In genomic region chr15:101277351-101277899, GRCm38 (mm10) we compare ENCODE assay signal across 9 mouse cellular contexts. TPM values are rescaled to one million over a fixed set of nuclear protein-coding genes. Genes with fewer than 3 reads are reported as not detected.
DNase-seq lines count a peak whose midpoint lies in the region; ATAC-seq and TF ChIP-seq lines count a peak whose summit lies in the region.
"Had no signal": no experiment of that assay in that cellular context is flagged by ENCODE, and none has a peak within 500 bp of the region (broad histone marks: within the 10 kb centered on the region; RNA-seq: fewer than 3 reads in every experiment).

No protein-coding gene starts in this region.

- H3K9me3 ChIP-seq in ES-E14 (ENCODE audit: control insufficient read depth, insufficient read depth, low read depth, low read length): no peaks in the 10 kb centered on the region
- H3K9me3 ChIP-seq in forebrain, embryonic 16.5 days (ENCODE audit: control insufficient read depth, low read length): no peaks in the 10 kb centered on the region
- H3K9me3 ChIP-seq in limb, embryonic 14.5 days (ENCODE audit: control insufficient read depth, low read length): no peaks in the 10 kb centered on the region
- H3K9me3 ChIP-seq: liver, embryonic 15.5 days had no signal

- in situ Hi-C loops in ES-E14 (cut with MboI; ENCODE audit: low sequenced_read_pairs in 2 of 2, unreplicated experiment in 2 of 2): no loop called here

- peaks cover 18% of the 10 kb centered on the region for H3K36me3 ChIP-seq in ES-E14 (ENCODE audit: control insufficient read depth, insufficient read depth, low read length, poor library complexity, severe bottlenecking)
- H3K36me3 ChIP-seq in forebrain, embryonic 16.5 days (ENCODE audit: control insufficient read depth, insufficient read depth): peaks cover 2% of the 10 kb centered on the region; the same call in 1 of the 2 replicates
- peaks cover 23% of the 10 kb centered on the region for H3K36me3 ChIP-seq in limb, embryonic 14.5 days (ENCODE audit: control insufficient read depth, insufficient read depth, low read length)
- H3K36me3 ChIP-seq: liver, embryonic 15.5 days had no signal

- peak; percentile 45; the same call in 1 of the 2 replicates for ATAC-seq in forebrain, embryonic 16.5 days
- no peak for ATAC-seq in limb, embryonic 14.5 days (ENCODE audit: low FRiP score, low read depth)

- DNase-seq in frontal cortex, postnatal 10 days (ENCODE audit: low spot score in 2 of 2): peak; percentile 54 to 56
- DNase-seq in frontal cortex, postnatal 25 days (ENCODE audit: low spot score in 2 of 2): no peak
- DNase-seq in ES-E14 (ENCODE audit: low read depth, low spot score): peak; percentile 67
- peak; percentile 20 for DNase-seq in limb, embryonic 14.5 days (ENCODE audit: low spot score)
- DNase-seq in gastrocnemius, postnatal 4 days (ENCODE audit: low spot score in 2 of 2): no peak
- DNase-seq in kidney, adult 18-20 months: no peak
- DNase-seq in urinary bladder, postnatal 4 days (ENCODE audit: low spot score in 2 of 2): no peak

- no peak overlapping the region for H3K4me2 ChIP-seq in forebrain, embryonic 16.5 days (ENCODE audit: low read length)
- no peak overlapping the region for H3K4me2 ChIP-seq in limb, embryonic 14.5 days (replicated peaks; ENCODE audit: low read depth, low read length, severe bottlenecking)
- H3K4me2 ChIP-seq: liver, embryonic 15.5 days had no signal

- peak overlapping the region; percentile 18; the same call in 1 of the 2 replicates for H3K9ac ChIP-seq in ES-E14 (ENCODE audit: insufficient read depth, low read depth, low read length, poor library complexity, severe bottlenecking)
- no peak overlapping the region for H3K9ac ChIP-seq in forebrain, embryonic 16.5 days (replicated peaks; ENCODE audit: low read depth, low read length)
- no peak overlapping the region for H3K9ac ChIP-seq in limb, embryonic 14.5 days (ENCODE audit: low read depth, low read length, severe bottlenecking)
- H3K9ac ChIP-seq: liver, embryonic 15.5 days had no signal

- peaks cover 13 to 40% of the 10 kb centered on the region in 2 experiments; a peak in 3 of 4 replicates for H3K4me1 ChIP-seq in ES-E14 (ENCODE audit: control insufficient read depth in 2 of 2, insufficient read depth in 2 of 2, low read length in 2 of 2, poor library complexity in 1 of 2)
- H3K4me1 ChIP-seq in forebrain, embryonic 16.5 days (replicated peaks; ENCODE audit: control insufficient read depth, insufficient read depth, low read length): no peaks in the 10 kb centered on the region; the same call in 1 of the 2 replicates
- peaks cover 20% of the 10 kb centered on the region for H3K4me1 ChIP-seq in limb, embryonic 14.5 days (ENCODE audit: control insufficient read depth, insufficient read depth, low read length)
- H3K4me1 ChIP-seq: liver, embryonic 15.5 days had no signal

- H3K27ac ChIP-seq in ES-E14 (ENCODE audit: insufficient read depth, low read depth, low read length, poor library complexity, severe bottlenecking): peak overlapping the region; percentile 93
- no peak overlapping the region for H3K27ac ChIP-seq in forebrain, embryonic 16.5 days (ENCODE audit: low read length)
- peak overlapping the region; percentile 77 for H3K27ac ChIP-seq in limb, embryonic 14.5 days (replicated peaks; ENCODE audit: low read depth, low read length)
- H3K27ac ChIP-seq: liver, embryonic 15.5 days had no signal

- no peak for TF ChIP-seq POLR2A in limb, embryonic 14.5 days (IDR thresholded peaks at IDR 0.05; ENCODE audit: borderline replicate concordance, extremely low read depth, insufficient read depth, insufficient read length)

- H3K4me3 ChIP-seq in ES-E14 (ENCODE audit: insufficient read depth in 1 of 2, low read depth in 1 of 2, low read length in 2 of 2, poor library complexity in 1 of 2, severe bottlenecking in 1 of 2): peak overlapping the region; percentile 6 to 15; a peak in 1 of 4 replicates
- H3K4me3 ChIP-seq in forebrain, embryonic 16.5 days (replicated peaks; ENCODE audit: low read length): no peak overlapping the region
- no peak overlapping the region for H3K4me3 ChIP-seq in limb, embryonic 14.5 days (replicated peaks; ENCODE audit: low read length)
- H3K4me3 ChIP-seq: liver, embryonic 15.5 days had no signal

- no peaks in the 10 kb centered on the region for H3K27me3 ChIP-seq in forebrain, embryonic 16.5 days (replicated peaks; ENCODE audit: control insufficient read depth, insufficient read depth, low read length)
- H3K27me3 ChIP-seq in limb, embryonic 14.5 days (ENCODE audit: control insufficient read depth, insufficient read depth, low read length): no peaks in the 10 kb centered on the region
- H3K27me3 ChIP-seq: liver, embryonic 15.5 days had no signal

- 6% methylated on average over 11 of the region's 11 CpGs for whole genome bisulfite sequencing in forebrain, embryonic 16.5 days
- 64% methylated on average over 11 of the region's 11 CpGs for WGBS in limb, embryonic 14.5 days

TF ChIP-seq in ES-E14, 5 proteins besides CTCF, POLR2A, EP300 and RAD21:
- TF ChIP-seq CHD2 (IDR thresholded peaks at IDR 0.05; ENCODE audit: low read depth, low read length) (no peak), ZNF384 (IDR thresholded peaks at IDR 0.05; ENCODE audit: low read depth, low read length) (no peak), MAFK (IDR thresholded peaks at IDR 0.05; ENCODE audit: insufficient read depth, low read depth, low read length) (no peak), ZC3H11A (IDR thresholded peaks at IDR 0.05; ENCODE audit: borderline replicate concordance, low read depth, low read length) (no peak), HCFC1 (IDR thresholded peaks at IDR 0.05; ENCODE audit: borderline replicate concordance, insufficient read depth, low read length) (no peak)

RNA-seq across cellular contexts. Expression of gene Atg101, which starts 6.6 kb away (rescaled TPM):
- 116 and 119 TPM in 2 replicates for total RNA-seq in ES-E14 (2012; rRNA removed)
- polyA plus RNA-seq in forebrain, embryonic 16.5 days (2015; fragmentation: Nextera tagmentation; extraction: Ambion mirVana): 87.4 and 92.4 TPM in 2 replicates
- 42.9 and 47.2 TPM in 2 replicates for polyA plus RNA-seq in limb, embryonic 14.5 days (2012; rRNA removed)
- 53.3 and 56.0 TPM in 2 replicates for polyA plus RNA-seq in limb, embryonic 14.5 days (2014; fragmentation: Nextera tagmentation; extraction: Ambion mirVana)
- 10 to 100 TPM; 24.8 to 25.8 TPM for total RNA-seq in gastrocnemius, postnatal 4 days (2021)

RNA-seq across cellular contexts. Expression of gene 6030408B16Rik, which starts 15.6 kb away (rescaled TPM):
- total RNA-seq in ES-E14 (2012; rRNA removed): 0.22 and 0.32 TPM in 2 replicates
- 0.29 and 0.30 TPM in 2 replicates for polyA plus RNA-seq in forebrain, embryonic 16.5 days (2015; fragmentation: Nextera tagmentation; extraction: Ambion mirVana)
- polyA plus RNA-seq in limb, embryonic 14.5 days (2012; rRNA removed): 1.0 and 2.2 TPM in 2 replicates
- 0.74 and 1.8 TPM in 2 replicates for polyA plus RNA-seq in limb, embryonic 14.5 days (2014; fragmentation: Nextera tagmentation; extraction: Ambion mirVana)
- total RNA-seq in gastrocnemius, postnatal 4 days (2021): under 1 TPM in 1 of 2 experiments, not detected in 1; 0.59 TPM

RNA-seq across cellular contexts. Expression of gene Nr4a1, which starts 23.4 kb away (rescaled TPM):
- total RNA-seq in ES-E14 (2012; rRNA removed): 8.5 and 12.1 TPM in 2 replicates
- polyA plus RNA-seq in forebrain, embryonic 16.5 days (2015; fragmentation: Nextera tagmentation; extraction: Ambion mirVana): 4.5 TPM in 2 replicates
- 19.6 and 31.2 TPM in 2 replicates for polyA plus RNA-seq in limb, embryonic 14.5 days (2012; rRNA removed)
- 9.9 and 10.5 TPM in 2 replicates for polyA plus RNA-seq in limb, embryonic 14.5 days (2014; fragmentation: Nextera tagmentation; extraction: Ambion mirVana)
- 10 to 100 TPM; 25.3 to 26.0 TPM for total RNA-seq in gastrocnemius, postnatal 4 days (2021)

RNA-seq across cellular contexts. Expression of gene Grasp, which starts 53.4 kb away (rescaled TPM):
- 10.8 and 12.9 TPM in 2 replicates for total RNA-seq in ES-E14 (2012; rRNA removed)
- 1.3 and 1.8 TPM in 2 replicates for polyA plus RNA-seq in forebrain, embryonic 16.5 days (2015; fragmentation: Nextera tagmentation; extraction: Ambion mirVana)
- polyA plus RNA-seq in limb, embryonic 14.5 days (2012; rRNA removed): 20.5 and 25.8 TPM in 2 replicates
- 7.4 and 7.5 TPM in 2 replicates for polyA plus RNA-seq in limb, embryonic 14.5 days (2014; fragmentation: Nextera tagmentation; extraction: Ambion mirVana)
- total RNA-seq in gastrocnemius, postnatal 4 days (2021): 10 to 100 TPM; 14.1 to 14.7 TPM

Comparison
In these comparisons a context has a peak if more than half of its experiments do, and no peak if none do; other contexts are left out.
1. DNase-seq: peak in frontal cortex, postnatal 10 days (2 of 2), ES-E14 (single experiment) and limb, embryonic 14.5 days (single experiment); none in frontal cortex, postnatal 25 days (0 of 2), gastrocnemius, postnatal 4 days (0 of 2), kidney, adult 18-20 months (single experiment) and urinary bladder, postnatal 4 days (0 of 2).
2. H3K4me3 ChIP-seq: peak in ES-E14 (2 of 2); none in forebrain, embryonic 16.5 days (single experiment) and limb, embryonic 14.5 days (single experiment).